13 mouse cellular contexts compared by ENCODE assay signal in the genomic region with DNA sequence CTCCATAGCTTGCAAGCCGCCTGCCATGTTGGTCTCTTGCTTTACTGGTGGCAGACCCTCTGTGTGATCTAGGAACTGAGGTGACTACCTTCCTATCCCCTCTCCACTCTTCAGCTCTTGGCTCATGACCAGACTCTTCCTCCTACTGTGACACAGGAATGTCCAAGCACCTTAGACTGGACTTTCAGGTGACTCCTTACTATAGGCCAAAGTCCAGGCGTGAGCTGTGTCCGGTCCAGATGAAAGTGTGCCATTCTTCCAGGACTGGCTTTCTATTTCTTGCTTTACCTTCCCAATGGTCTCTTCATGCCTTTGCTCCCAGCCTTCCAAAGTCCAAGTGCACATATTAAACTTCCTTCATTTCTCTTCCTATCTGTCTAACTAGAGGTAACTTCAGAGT.
"Had no signal": no experiment of that assay in that cellular context is flagged by ENCODE, and none has a peak within 500 bp of the region (broad histone marks: within the 10 kb centered on the region; RNA-seq: fewer than 3 reads in every experiment).

No protein-coding gene starts in this region.

- H3K27me3 ChIP-seq: limb, embryonic 12.5 days; liver, embryonic 15.5 days; neural tube, embryonic 12.5 days had no signal

- H3K9ac ChIP-seq: limb, embryonic 12.5 days; liver, embryonic 15.5 days; neural tube, embryonic 12.5 days had no signal

- H3K27ac ChIP-seq: layer of hippocampus, adult 2 months; limb, embryonic 12.5 days; liver, embryonic 15.5 days; midbrain, embryonic 10.5 days; neural tube, embryonic 12.5 days had no signal

- H3K36me3 ChIP-seq: limb, embryonic 12.5 days; liver, embryonic 15.5 days; midbrain, embryonic 10.5 days; neural tube, embryonic 12.5 days had no signal

- ATAC-seq: lung, postnatal 0 days had no signal

- H3K4me1 ChIP-seq: midbrain, embryonic 10.5 days; neural tube, embryonic 12.5 days had no signal

- H3K4me2 ChIP-seq: limb, embryonic 12.5 days; liver, embryonic 15.5 days; neural tube, embryonic 12.5 days had no signal

- DNase-seq: liver; lung, adult 2 months; lung, postnatal 36 days; midbrain, embryonic 14.5 days; spleen, adult 18-20 months; thymus, adult 18-20 months; thymus, postnatal 14 days had no signal

- H3K9me3 ChIP-seq: limb, embryonic 12.5 days; liver, embryonic 15.5 days; midbrain, embryonic 10.5 days; neural tube, embryonic 12.5 days had no signal

- H3K4me3 ChIP-seq: layer of hippocampus, adult 2 months; limb, embryonic 12.5 days; liver, embryonic 15.5 days; midbrain, embryonic 10.5 days; neural tube, embryonic 12.5 days had no signal
